Mouse (Mus musculus): ENCODE measurements around the gene Camta2. TPM values are rescaled to one million over a fixed set of nuclear protein-coding genes. Genes with fewer than 3 reads are reported as not detected.

The Camta2 gene
- total RNA-seq, 2 experiments from 2014 or later: 238 to 261 TPM

DNA sequence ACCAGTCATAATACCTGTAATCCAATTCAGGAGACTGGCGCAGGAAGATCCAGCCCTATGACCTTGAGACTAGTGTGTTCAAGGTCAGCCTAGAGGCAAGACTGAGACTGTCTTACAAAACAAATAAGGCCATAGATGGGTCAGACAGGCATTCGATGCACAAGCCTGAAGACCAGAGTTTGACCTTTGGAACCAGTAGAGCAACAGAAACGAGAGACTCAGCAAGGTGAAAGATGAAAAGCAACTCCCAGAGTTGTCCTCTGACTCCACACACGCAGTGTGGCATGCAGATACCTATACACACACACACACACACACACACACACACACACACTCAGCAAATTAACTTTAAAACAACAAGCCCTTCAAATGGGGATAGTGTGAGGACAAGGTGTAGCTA is 61.0 kb downstream of the Camta2 start:
- intact Hi-C loops (cut with DNase I): loop anchor here (5.0 kb wide), 1 partner anchor 215 kb away; the partner anchor contains the start of gene Pelp1

DNA sequence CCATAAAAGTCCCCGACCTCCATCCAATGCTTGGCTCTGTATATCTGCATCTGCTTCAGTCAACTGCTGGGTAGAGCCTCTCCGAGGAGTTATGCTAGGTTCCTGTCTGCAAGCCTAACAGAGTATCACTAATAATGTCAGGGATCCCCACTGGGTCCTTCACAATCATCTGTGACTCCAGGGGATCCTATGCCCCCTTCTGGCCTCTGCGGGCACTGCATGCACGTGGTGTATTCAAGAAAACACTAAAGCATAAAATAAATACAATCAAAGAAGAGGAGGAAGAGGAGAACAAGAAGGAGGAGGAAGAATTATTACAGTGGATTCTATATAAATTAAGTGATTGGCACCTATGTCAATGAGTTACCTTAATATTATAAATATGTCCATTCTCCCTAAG is 62.4 kb downstream of the Camta2 start:
- peak; percentile 63 for TF ChIP-seq CTCF (IDR thresholded peaks at IDR 0.05)
- no peak overlapping the region for H3K4me3 ChIP-seq
- DNase-seq (ENCODE audit: extremely low spot score in 1 of 2, low spot score in 2 of 2): no peak
- intact Hi-C loops (cut with DNase I): loop anchor here (2.0 to 5.0 kb wide), 2 partner anchors 109 to 213 kb away; partner anchors contain the start of gene Pelp1
- no peak overlapping the region for H3K27ac ChIP-seq

More for the DNA sequence above, 61.0 kb downstream of the Camta2 start:
- no peak overlapping the region for H3K4me3 ChIP-seq
- no peak for TF ChIP-seq CTCF (IDR thresholded peaks at IDR 0.05)
- no peak overlapping the region for H3K27ac ChIP-seq
- DNase-seq (ENCODE audit: extremely low spot score in 1 of 2, low spot score in 2 of 2): no peak

DNA sequence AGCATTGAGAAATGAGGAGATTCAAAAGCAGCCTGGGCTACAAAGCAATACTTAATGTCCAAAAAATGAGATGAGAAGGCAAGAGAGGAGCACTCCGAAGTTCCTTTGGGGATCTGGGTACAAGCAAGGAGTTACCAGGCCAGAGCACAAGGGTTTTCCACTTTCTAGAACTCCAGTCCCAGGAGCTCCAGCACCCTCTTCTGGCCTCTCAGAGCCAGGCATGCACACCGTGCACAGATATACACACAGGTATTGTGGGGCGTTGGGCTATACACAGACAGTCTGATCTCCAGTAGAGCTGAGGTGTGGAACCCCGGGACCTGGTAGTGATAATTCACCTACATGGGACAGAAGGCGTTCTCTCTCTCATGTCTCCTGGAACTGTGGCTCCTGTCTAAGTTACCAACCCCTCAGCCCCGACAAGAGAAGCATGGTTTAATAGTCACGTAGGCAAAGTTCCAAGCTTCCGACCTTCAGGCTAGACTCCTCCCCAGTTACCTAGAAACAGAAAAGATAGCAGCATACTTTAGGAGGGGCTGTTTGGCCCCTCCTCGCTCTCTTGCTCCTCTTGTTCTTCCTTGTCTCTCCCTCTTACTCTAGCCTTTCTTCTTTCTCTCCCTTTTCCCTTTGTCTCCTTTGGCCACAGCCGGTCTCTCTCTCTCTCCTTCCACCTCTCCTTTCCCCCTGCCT is 64.7 kb downstream of the Camta2 start:
- no peak overlapping the region for H3K27ac ChIP-seq
- no peak for DNase-seq (ENCODE audit: extremely low spot score in 1 of 2, low spot score in 2 of 2)
- TF ChIP-seq CTCF (IDR thresholded peaks at IDR 0.05): peak; percentile 38
- intact Hi-C loops (cut with DNase I): no loop called here
- no peak overlapping the region for H3K4me3 ChIP-seq

DNA sequence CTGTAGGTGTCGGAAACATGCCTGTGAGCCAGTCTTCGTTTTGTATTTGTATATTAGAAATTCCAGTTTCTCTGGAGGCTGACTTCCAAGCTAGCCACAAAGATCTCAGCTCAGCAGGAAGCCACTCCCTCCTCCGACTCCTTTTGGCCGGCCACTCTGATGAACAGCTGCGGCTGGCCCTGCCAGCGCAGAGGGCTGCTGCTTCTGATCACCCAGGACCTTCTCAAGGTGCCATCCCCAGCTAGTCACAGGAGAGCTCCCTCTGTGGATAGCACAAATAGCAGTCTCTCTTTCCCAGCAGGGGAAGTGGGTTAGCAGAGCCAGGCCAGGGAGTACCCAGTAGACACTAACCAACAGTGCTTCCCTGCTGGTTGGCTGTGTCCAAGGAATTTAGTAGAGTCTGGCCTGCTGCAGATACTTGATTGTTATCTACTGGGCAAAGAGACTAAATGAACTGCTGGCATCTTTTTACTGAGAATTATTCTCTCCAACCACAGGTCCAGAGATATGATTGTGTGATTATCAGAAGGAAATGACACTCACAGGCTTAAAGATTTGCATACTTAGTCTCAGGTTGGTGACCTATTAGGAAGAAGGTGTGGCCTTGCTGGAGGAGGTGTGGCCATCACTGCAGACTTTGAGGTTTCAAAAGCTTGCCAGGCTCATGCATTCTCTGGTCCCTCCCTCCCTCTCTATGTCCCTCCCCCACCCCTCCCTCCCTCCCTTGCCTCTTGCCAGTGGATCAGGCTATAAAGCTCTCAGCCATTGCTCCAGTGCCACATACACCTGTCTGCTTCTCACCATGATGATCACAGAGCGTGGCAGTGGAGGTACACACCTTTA is 65.7 kb downstream of the Camta2 start:
- H3K27ac ChIP-seq: no peak overlapping the region
- TF ChIP-seq CTCF (IDR thresholded peaks at IDR 0.05): no peak
- H3K4me3 ChIP-seq: no peak overlapping the region
- intact Hi-C loops (cut with DNase I): no loop called here
- DNase-seq (ENCODE audit: extremely low spot score in 1 of 2, low spot score in 2 of 2): no peak

Small RNA genes within 50 kb of the gene (microRNA-seq; reads per million reads assigned to microRNA genes)
- gene Mir6925: 0 to 0.24 reads per million in 2 experiments

Other genes starting within 250 kb of the Camta2 start
- gene Med11, start 236.2 kb downstream of the Camta2 start, total RNA-seq (2021): 10 to 100 TPM; 13.2 to 14.8 TPM
- under 1 TPM; 0.36 to 0.44 TPM for gene Zmynd15, start 228.7 kb downstream of the Camta2 start, total RNA-seq (2021)
- gene Cxcl16, start 228.1 kb downstream of the Camta2 start, total RNA-seq (2021): 1 to 10 TPM; 1.2 to 1.4 TPM
- 1 to 10 TPM in 1 of 2 experiments, not detected in 1; 1.1 TPM for gene Tm4sf5, start 182.9 kb downstream of the Camta2 start, total RNA-seq (2021)
- not detected for gene Vmo1, start 173.5 kb downstream of the Camta2 start, total RNA-seq (2021)
- not detected for gene Gltpd2, start 168.9 kb downstream of the Camta2 start, total RNA-seq (2021)
- 100 to 1,000 TPM; 164 to 169 TPM for gene Psmb6, start 162.7 kb downstream of the Camta2 start, total RNA-seq (2021)
- gene Gm40193, start 155.2 kb downstream of the Camta2 start, total RNA-seq (2021): not detected
- 10 to 100 TPM; 12.8 to 13.6 TPM for gene Pld2, start 148.0 kb downstream of the Camta2 start, total RNA-seq (2021)
- gene Mink1, start 125.2 kb downstream of the Camta2 start, total RNA-seq (2021): 100 to 1,000 TPM; 411 to 445 TPM
- gene 4930544D05Rik, start 72.3 kb downstream of the Camta2 start, total RNA-seq (2021): under 1 TPM; 0.61 TPM
- gene Chrne, start 68.9 kb downstream of the Camta2 start, total RNA-seq (2021): not detected
- not detected for gene Gp1ba, start 49.0 kb downstream of the Camta2 start, total RNA-seq (2021)
- gene Rnf167, start 40.9 kb downstream of the Camta2 start, total RNA-seq (2021): 10 to 100 TPM; 81.7 to 86.9 TPM
- gene Slc25a11, start 40.6 kb downstream of the Camta2 start, total RNA-seq (2021): 100 to 1,000 TPM; 107 to 117 TPM
- 100 to 1,000 TPM; 207 to 224 TPM for gene Pfn1, start 33.5 kb downstream of the Camta2 start, total RNA-seq (2021)
- gene Eno3, start 30.9 kb downstream of the Camta2 start, total RNA-seq (2021): 10 to 100 TPM in 1 of 2 experiments, 1 to 10 TPM in 1; 9.8 to 10.6 TPM
- gene Spag7, start 18.7 kb downstream of the Camta2 start, total RNA-seq (2021): 10 to 100 TPM; 52.2 to 56.7 TPM
- 1 to 10 TPM; 1.8 to 3.0 TPM for gene Inca1, start 12.1 kb upstream of the Camta2 start, total RNA-seq (2021)
- 10 to 100 TPM; 58.1 to 60.7 TPM for gene Kif1c, start 12.4 kb upstream of the Camta2 start, total RNA-seq (2021)
- 10 to 100 TPM; 18.2 to 19.5 TPM for gene Zfp3, start 76.1 kb upstream of the Camta2 start, total RNA-seq (2021)
- gene Scimp, start 124.5 kb upstream of the Camta2 start, total RNA-seq (2021): not detected
- 100 to 1,000 TPM; 125 to 132 TPM for gene Rabep1, start 156.7 kb upstream of the Camta2 start, total RNA-seq (2021)